Mouse (Mus musculus): ENCODE results near the gene Krtap28-10. TPM values are rescaled to one million over a fixed set of nuclear protein-coding genes. Genes with fewer than 3 reads are reported as not detected.

Gene Krtap28-10
- polyA plus RNA-seq, 2 experiments = not detected

GRCm38 (mm10) chr1:82993947-82994346 lies 48.3 kb downstream of the Krtap28-10 start:
- no peaks in the 10 kb centered on the region for H3K27me3 ChIP-seq (ENCODE audit: control insufficient read depth, insufficient read depth, low read length)
- no peak overlapping the region for H3K4me3 ChIP-seq (ENCODE audit: insufficient read depth in 1 of 2, low read depth in 2 of 2, low read length in 2 of 2)
- no peak overlapping the region for H3K4me2 ChIP-seq (ENCODE audit: low read depth)
- H3K27ac ChIP-seq = no peak overlapping the region
- DNase-seq (ENCODE audit: low read depth in 3 of 3, low spot score in 3 of 3) (no peak), ATAC-seq (ENCODE audit: insufficient read depth) (no peak)
- 58% methylated on average over 3 of the region's 3 CpGs for WGBS (ENCODE audit: insufficient replicate concordance)
- H3K9ac ChIP-seq (replicated peaks) = no peak overlapping the region
- H3K9me3 ChIP-seq (ENCODE audit: control insufficient read depth, low read length) = no peaks in the 10 kb centered on the region
- H3K4me1 ChIP-seq (replicated peaks; ENCODE audit: control insufficient read depth in 2 of 2, insufficient read depth in 2 of 2, low read length in 1 of 2) = no peaks in the 10 kb centered on the region
- H3K36me3 ChIP-seq (replicated peaks; ENCODE audit: control insufficient read depth, insufficient read depth, low read depth) = no peaks in the 10 kb centered on the region
- no peak for TF ChIP-seq EP300 (IDR thresholded peaks at IDR 0.05; ENCODE audit: low read depth)
- no peak for TF ChIP-seq CTCF (IDR thresholded peaks at IDR 0.05; ENCODE audit: low read depth)

DNA sequence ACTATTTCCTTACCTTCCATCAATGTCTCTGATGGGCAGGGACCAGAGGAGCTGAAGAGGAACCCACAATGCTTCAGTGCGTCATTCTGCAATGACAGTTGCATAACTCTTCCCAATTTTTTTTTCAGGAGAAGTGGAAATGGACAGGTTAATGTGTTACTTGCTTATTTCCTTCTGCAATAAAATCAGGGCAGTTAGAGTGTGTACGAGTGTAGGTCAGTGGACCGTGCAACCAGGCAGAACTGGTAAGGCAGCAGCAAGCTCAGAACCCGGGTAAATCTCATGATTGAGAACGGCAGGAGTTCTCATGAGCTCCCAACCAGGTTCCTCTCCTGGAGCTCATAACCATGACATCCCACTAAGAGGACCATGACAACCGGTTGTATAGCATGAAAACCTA lies 50.2 kb downstream of the Krtap28-10 start:
- DNase-seq (ENCODE audit: low read depth in 3 of 3, low spot score in 3 of 3) (no peak), ATAC-seq (ENCODE audit: insufficient read depth) (no peak)
- WGBS (ENCODE audit: insufficient replicate concordance) = 47% methylated on average over 6 of the region's 6 CpGs

GRCm38 (mm10) chr1:82991596-82991995 lies 50.7 kb downstream of the Krtap28-10 start:
- H3K27ac ChIP-seq = no peak overlapping the region
- H3K27me3 ChIP-seq (ENCODE audit: control insufficient read depth, insufficient read depth, low read length) = no peaks in the 10 kb centered on the region
- no peaks in the 10 kb centered on the region for H3K9me3 ChIP-seq (ENCODE audit: control insufficient read depth, low read length)
- H3K4me3 ChIP-seq (ENCODE audit: insufficient read depth in 1 of 2, low read depth in 2 of 2, low read length in 2 of 2) = no peak overlapping the region
- TF ChIP-seq EP300 (IDR thresholded peaks at IDR 0.05; ENCODE audit: low read depth) (no peak), CTCF (IDR thresholded peaks at IDR 0.05; ENCODE audit: low read depth) (no peak)
- H3K4me1 ChIP-seq (replicated peaks; ENCODE audit: control insufficient read depth in 2 of 2, insufficient read depth in 2 of 2, low read length in 1 of 2) = no peaks in the 10 kb centered on the region
- DNase-seq (ENCODE audit: low read depth in 3 of 3, low spot score in 3 of 3) (no peak), ATAC-seq (ENCODE audit: insufficient read depth) (no peak)
- H3K36me3 ChIP-seq (replicated peaks; ENCODE audit: control insufficient read depth, insufficient read depth, low read depth) = no peaks in the 10 kb centered on the region
- no peak overlapping the region for H3K4me2 ChIP-seq (ENCODE audit: low read depth)
- H3K9ac ChIP-seq (replicated peaks) = no peak overlapping the region
- 58% methylated on average over 3 of the region's 3 CpGs for WGBS (ENCODE audit: insufficient replicate concordance)

More for the DNA sequence above, 50.2 kb downstream of the Krtap28-10 start:
- Histone ChIP-seq H3K9me3 (ENCODE audit: control insufficient read depth, low read length) (no peaks in the 10 kb centered on the region), H3K27ac (no peak overlapping the region), H3K4me1 (replicated peaks; ENCODE audit: control insufficient read depth in 2 of 2, insufficient read depth in 2 of 2, low read length in 1 of 2) (no peaks in the 10 kb centered on the region), H3K27me3 (ENCODE audit: control insufficient read depth, insufficient read depth, low read length) (no peaks in the 10 kb centered on the region), H3K9ac (replicated peaks) (no peak overlapping the region), H3K36me3 (replicated peaks; ENCODE audit: control insufficient read depth, insufficient read depth, low read depth) (no peaks in the 10 kb centered on the region), H3K4me3 (ENCODE audit: insufficient read depth in 1 of 2, low read depth in 2 of 2, low read length in 2 of 2) (no peak overlapping the region), H3K4me2 (ENCODE audit: low read depth) (no peak overlapping the region)
- TF ChIP-seq EP300 (IDR thresholded peaks at IDR 0.05; ENCODE audit: low read depth) (no peak), CTCF (IDR thresholded peaks at IDR 0.05; ENCODE audit: low read depth) (no peak)

Other genes with a start within 250 kb of the Krtap28-10 start
- gene Agfg1, start 203.0 kb downstream of the Krtap28-10 start, polyA plus RNA-seq (2012; rRNA removed) = 43.8 and 47.8 TPM in 2 replicates
- 59.4 and 65.3 TPM in 2 replicates for gene Agfg1, start 203.0 kb downstream of the Krtap28-10 start, polyA plus RNA-seq (2014; fragmentation: Nextera tagmentation; extraction: Ambion mirVana)
- 2.0 and 2.3 TPM in 2 replicates for gene A030005L19Rik, start 129.2 kb downstream of the Krtap28-10 start, polyA plus RNA-seq (2012; rRNA removed)
- gene A030005L19Rik, start 129.2 kb downstream of the Krtap28-10 start, polyA plus RNA-seq (2014; fragmentation: Nextera tagmentation; extraction: Ambion mirVana) = 0.24 and 0.37 TPM in 2 replicates
- gene A030014E15Rik, start 117.6 kb downstream of the Krtap28-10 start, polyA plus RNA-seq (2012; rRNA removed) = 0.11 TPM in 1 of 2 replicates, not detected in the other
- not detected in 2 replicates for gene A030014E15Rik, start 117.6 kb downstream of the Krtap28-10 start, polyA plus RNA-seq (2014; fragmentation: Nextera tagmentation; extraction: Ambion mirVana)
- not detected in 2 replicates for gene Gm6217, start 111.1 kb downstream of the Krtap28-10 start, polyA plus RNA-seq (2012; rRNA removed)
- gene Gm6217, start 111.1 kb downstream of the Krtap28-10 start, polyA plus RNA-seq (2014; fragmentation: Nextera tagmentation; extraction: Ambion mirVana) = not detected in 2 replicates
- gene A030003K21Rik, start 99.1 kb downstream of the Krtap28-10 start, polyA plus RNA-seq (2012; rRNA removed) = not detected in 2 replicates
- gene A030003K21Rik, start 99.1 kb downstream of the Krtap28-10 start, polyA plus RNA-seq (2014; fragmentation: Nextera tagmentation; extraction: Ambion mirVana) = not detected in 2 replicates
- gene Gm7544, start 86.5 kb downstream of the Krtap28-10 start, polyA plus RNA-seq (2012; rRNA removed) = not detected in 2 replicates
- gene Gm7544, start 86.5 kb downstream of the Krtap28-10 start, polyA plus RNA-seq (2014; fragmentation: Nextera tagmentation; extraction: Ambion mirVana) = not detected in 2 replicates
- not detected in 2 replicates for gene Gm47955, start 82.2 kb downstream of the Krtap28-10 start, polyA plus RNA-seq (2012; rRNA removed)
- gene Gm47955, start 82.2 kb downstream of the Krtap28-10 start, polyA plus RNA-seq (2014; fragmentation: Nextera tagmentation; extraction: Ambion mirVana) = not detected in 2 replicates
- not detected in 2 replicates for gene Gm47959, start 41.9 kb downstream of the Krtap28-10 start, polyA plus RNA-seq (2012; rRNA removed)
- not detected in 2 replicates for gene Gm47959, start 41.9 kb downstream of the Krtap28-10 start, polyA plus RNA-seq (2014; fragmentation: Nextera tagmentation; extraction: Ambion mirVana)
- gene Slc19a3, start 4.0 kb downstream of the Krtap28-10 start, polyA plus RNA-seq (2012; rRNA removed) = 0.04 TPM in 2 replicates
- gene Slc19a3, start 4.0 kb downstream of the Krtap28-10 start, polyA plus RNA-seq (2014; fragmentation: Nextera tagmentation; extraction: Ambion mirVana) = not detected in 2 replicates
- not detected in 2 replicates for gene Gm47969, start 2.5 kb upstream of the Krtap28-10 start, polyA plus RNA-seq (2012; rRNA removed)
- not detected in 2 replicates for gene Gm47969, start 2.5 kb upstream of the Krtap28-10 start, polyA plus RNA-seq (2014; fragmentation: Nextera tagmentation; extraction: Ambion mirVana)
- not detected in 2 replicates for gene A030005K14Rik, start 16.9 kb upstream of the Krtap28-10 start, polyA plus RNA-seq (2012; rRNA removed)
- not detected in 2 replicates for gene A030005K14Rik, start 16.9 kb upstream of the Krtap28-10 start, polyA plus RNA-seq (2014; fragmentation: Nextera tagmentation; extraction: Ambion mirVana)
- not detected in 2 replicates for gene Krtap28-13, start 18.4 kb upstream of the Krtap28-10 start, polyA plus RNA-seq (2012; rRNA removed)
- not detected in 2 replicates for gene Krtap28-13, start 18.4 kb upstream of the Krtap28-10 start, polyA plus RNA-seq (2014; fragmentation: Nextera tagmentation; extraction: Ambion mirVana)
- gene Ccl20, start 74.3 kb upstream of the Krtap28-10 start, polyA plus RNA-seq (2012; rRNA removed) = 0.16 TPM in 1 of 2 replicates, not detected in the other
- 0.19 TPM in 1 of 2 replicates, not detected in the other for gene Ccl20, start 74.3 kb upstream of the Krtap28-10 start, polyA plus RNA-seq (2014; fragmentation: Nextera tagmentation; extraction: Ambion mirVana)
- gene Daw1, start 117.3 kb upstream of the Krtap28-10 start, polyA plus RNA-seq (2012; rRNA removed) = not detected in 2 replicates
- gene Daw1, start 117.3 kb upstream of the Krtap28-10 start, polyA plus RNA-seq (2014; fragmentation: Nextera tagmentation; extraction: Ambion mirVana) = not detected in 2 replicates